ENCODE assay signal across 11 mouse cellular contexts in genomic region chr3:141549661-141550060, GRCm38 (mm10).
A peak's percentile ranks its signal among the peaks of the same experiment; 100 is the strongest.
DNase-seq lines count a peak whose midpoint lies in the region; ATAC-seq lines count a peak whose summit lies in the region.
"Had no signal": no experiment of that assay in that cellular context is flagged by ENCODE, and none has a peak within 500 bp of the region (broad histone marks: within the 10 kb centered on the region; RNA-seq: fewer than 3 reads in every experiment).

No protein-coding gene starts in this region.

- H3K9ac ChIP-seq in forebrain, embryonic 16.5 days (replicated peaks; ENCODE audit: low read depth, low read length) = no peak overlapping the region
- no peak overlapping the region for H3K9ac ChIP-seq in lung, embryonic 15.5 days
- H3K9ac ChIP-seq in midbrain, embryonic 13.5 days (replicated peaks) = no peak overlapping the region
- H3K9ac ChIP-seq: limb, embryonic 15.5 days; midbrain, embryonic 12.5 days had no signal

- H3K9me3 ChIP-seq in forebrain, embryonic 10.5 days = no peaks in the 10 kb centered on the region
- H3K9me3 ChIP-seq in forebrain, embryonic 16.5 days (ENCODE audit: control insufficient read depth, low read length) = no peaks in the 10 kb centered on the region
- H3K9me3 ChIP-seq in lung, embryonic 15.5 days = no peaks in the 10 kb centered on the region
- H3K9me3 ChIP-seq in midbrain, embryonic 13.5 days = no peaks in the 10 kb centered on the region
- H3K9me3 ChIP-seq: limb, embryonic 15.5 days; midbrain, embryonic 12.5 days had no signal

- ATAC-seq in forebrain, embryonic 16.5 days = no peak
- ATAC-seq in lung, embryonic 15.5 days (ENCODE audit: borderline replicate concordance, extremely low read depth, low FRiP score, low TSS enrichment) = peak; percentile 19; the same call in 1 of the 2 replicates
- peak; percentile 53; the same call in 1 of the 2 replicates for ATAC-seq in midbrain, embryonic 13.5 days

- H3K4me3 ChIP-seq in forebrain, embryonic 10.5 days = no peak overlapping the region
- no peak overlapping the region for H3K4me3 ChIP-seq in forebrain, embryonic 16.5 days (replicated peaks; ENCODE audit: low read length)
- no peak overlapping the region for H3K4me3 ChIP-seq in lung, embryonic 15.5 days
- H3K4me3 ChIP-seq in midbrain, embryonic 13.5 days (replicated peaks) = no peak overlapping the region
- H3K4me3 ChIP-seq: limb, embryonic 15.5 days; midbrain, embryonic 12.5 days had no signal

- H3K27ac ChIP-seq in forebrain, embryonic 10.5 days = peak overlapping the region; percentile 60
- H3K27ac ChIP-seq in forebrain, embryonic 16.5 days (ENCODE audit: low read length) = no peak overlapping the region
- no peak overlapping the region for H3K27ac ChIP-seq in lung, embryonic 15.5 days
- no peak overlapping the region for H3K27ac ChIP-seq in midbrain, embryonic 13.5 days
- H3K27ac ChIP-seq: midbrain, embryonic 12.5 days had no signal

- 19% methylated on average over 3 of the region's 3 CpGs for whole genome bisulfite sequencing in forebrain, embryonic 10.5 days
- WGBS in forebrain, embryonic 16.5 days = 24% methylated on average over 3 of the region's 3 CpGs
- WGBS in lung, embryonic 15.5 days = 23% methylated on average over 3 of the region's 3 CpGs
- WGBS in midbrain, embryonic 13.5 days = 21% methylated on average over 3 of the region's 3 CpGs

- peaks cover 20% of the 10 kb centered on the region for H3K4me1 ChIP-seq in forebrain, embryonic 10.5 days
- no peaks in the 10 kb centered on the region for H3K4me1 ChIP-seq in forebrain, embryonic 16.5 days (replicated peaks; ENCODE audit: control insufficient read depth, insufficient read depth, low read length)
- H3K4me1 ChIP-seq in lung, embryonic 15.5 days = 0 out of 2 replicates have a peak, but pooled peaks cover 6% of the 10 kb centered on the region
- H3K4me1 ChIP-seq in midbrain, embryonic 13.5 days (replicated peaks) = peaks cover 10% of the 10 kb centered on the region

- no peak overlapping the region for H3K4me2 ChIP-seq in forebrain, embryonic 16.5 days (ENCODE audit: low read length)
- H3K4me2 ChIP-seq in lung, embryonic 15.5 days = no peak overlapping the region
- H3K4me2 ChIP-seq in midbrain, embryonic 13.5 days (replicated peaks) = no peak overlapping the region
- H3K4me2 ChIP-seq: limb, embryonic 15.5 days; midbrain, embryonic 12.5 days had no signal

- H3K36me3 ChIP-seq in forebrain, embryonic 10.5 days (replicated peaks) = no peaks in the 10 kb centered on the region
- no peaks in the 10 kb centered on the region for H3K36me3 ChIP-seq in forebrain, embryonic 16.5 days (ENCODE audit: control insufficient read depth, insufficient read depth)
- no peaks in the 10 kb centered on the region for H3K36me3 ChIP-seq in lung, embryonic 15.5 days
- no peaks in the 10 kb centered on the region for H3K36me3 ChIP-seq in midbrain, embryonic 13.5 days
- H3K36me3 ChIP-seq: limb, embryonic 15.5 days; midbrain, embryonic 12.5 days had no signal

- H3K27me3 ChIP-seq in forebrain, embryonic 10.5 days (ENCODE audit: poor library complexity, severe bottlenecking) = no peaks in the 10 kb centered on the region
- H3K27me3 ChIP-seq in forebrain, embryonic 16.5 days (replicated peaks; ENCODE audit: control insufficient read depth, insufficient read depth, low read length) = no peaks in the 10 kb centered on the region
- no peaks in the 10 kb centered on the region for H3K27me3 ChIP-seq in lung, embryonic 15.5 days
- H3K27me3 ChIP-seq in midbrain, embryonic 13.5 days = no peaks in the 10 kb centered on the region
- H3K27me3 ChIP-seq: limb, embryonic 15.5 days; midbrain, embryonic 12.5 days had no signal

- DNase-seq in forebrain, embryonic 10.5 days (ENCODE audit: extremely low spot score, low spot score) = no peak
- DNase-seq in lung, postnatal 14 days = no peak
- peak; percentile 52 for DNase-seq in embryo, embryonic 11 days
- DNase-seq in ovary, adult 18-20 months (ENCODE audit: low spot score) = no peak
- DNase-seq in thymus, postnatal 0 days (ENCODE audit: low spot score) = no peak
- DNase-seq: kidney, adult 8-10 months had no signal
